23 mouse cellular contexts compared by ENCODE assay signal in genomic region chr11:90099178-90099577, GRCm38 (mm10).
DNase-seq lines count a peak whose midpoint lies in the region; ATAC-seq and TF ChIP-seq lines count a peak whose summit lies in the region.
"Had no signal": no experiment of that assay in that cellular context is flagged by ENCODE, and none has a peak within 500 bp of the region (broad histone marks: within the 10 kb centered on the region; RNA-seq: fewer than 3 reads in every experiment).

No protein-coding gene starts in this region.

- no peak overlapping the region for H3K4me3 ChIP-seq in kidney, adult 2 months (ENCODE audit: insufficient read depth, low read depth, low read length)
- H3K4me3 ChIP-seq in kidney, embryonic 14.5 days (ENCODE audit: low read length): no peak overlapping the region
- H3K4me3 ChIP-seq in lung, adult 2 months (replicated peaks; ENCODE audit: extremely low read depth, low read depth, low read length): no peak overlapping the region
- H3K4me3 ChIP-seq in lung, embryonic 15.5 days: no peak overlapping the region
- no peak overlapping the region for H3K4me3 ChIP-seq in cerebellum, adult 2 months (replicated peaks; ENCODE audit: insufficient read depth, low read depth, low read length)
- H3K4me3 ChIP-seq: forebrain, embryonic 10.5 days; heart, embryonic 12.5 days; hindbrain, embryonic 15.5 days; liver, embryonic 15.5 days; midbrain, embryonic 13.5 days had no signal

- H3K4me1 ChIP-seq in kidney, adult 2 months (ENCODE audit: control insufficient read depth, insufficient read depth, low read length): no peaks in the 10 kb centered on the region
- H3K4me1 ChIP-seq in kidney, embryonic 14.5 days (ENCODE audit: control insufficient read depth, insufficient read depth, low read length): no peaks in the 10 kb centered on the region
- H3K4me1 ChIP-seq in lung, adult 2 months (ENCODE audit: control insufficient read depth, insufficient read depth, low read length): peaks cover 20% of the 10 kb centered on the region
- H3K4me1 ChIP-seq in lung, embryonic 15.5 days: peaks cover 24% of the 10 kb centered on the region
- H3K4me1 ChIP-seq in cerebellum, adult 2 months (ENCODE audit: control insufficient read depth, insufficient read depth, low read length): no peaks in the 10 kb centered on the region
- H3K4me1 ChIP-seq: hindbrain, embryonic 15.5 days; liver, embryonic 15.5 days; midbrain, embryonic 13.5 days had no signal

- H3K27ac ChIP-seq in kidney, adult 2 months (ENCODE audit: insufficient read depth, low read depth, low read length): no peak overlapping the region
- no peak overlapping the region for H3K27ac ChIP-seq in kidney, embryonic 14.5 days (ENCODE audit: low read depth, low read length)
- peak overlapping the region; percentile 32; the same call in 1 of the 2 replicates for H3K27ac ChIP-seq in lung, embryonic 15.5 days
- no peak overlapping the region for H3K27ac ChIP-seq in cerebellum, adult 2 months (ENCODE audit: insufficient read depth, low read length)
- H3K27ac ChIP-seq: forebrain, embryonic 10.5 days; hindbrain, embryonic 15.5 days; liver, embryonic 15.5 days; midbrain, embryonic 13.5 days had no signal

- H3K9me3 ChIP-seq in kidney, embryonic 14.5 days (ENCODE audit: control insufficient read depth, low read length): no peaks in the 10 kb centered on the region
- no peaks in the 10 kb centered on the region for H3K9me3 ChIP-seq in lung, embryonic 15.5 days
- H3K9me3 ChIP-seq: forebrain, embryonic 10.5 days; heart, embryonic 12.5 days; hindbrain, embryonic 15.5 days; liver, embryonic 15.5 days; midbrain, embryonic 13.5 days had no signal

- H3K9ac ChIP-seq in kidney, embryonic 14.5 days (ENCODE audit: low read depth, low read length): no peak overlapping the region
- no peak overlapping the region for H3K9ac ChIP-seq in lung, embryonic 15.5 days
- H3K9ac ChIP-seq: heart, embryonic 12.5 days; hindbrain, embryonic 15.5 days; liver, embryonic 15.5 days; midbrain, embryonic 13.5 days had no signal

- no peak for TF ChIP-seq CTCF in kidney, adult 2 months (conservative IDR thresholded peaks at IDR 0.05; ENCODE audit: insufficient read depth, insufficient read length, low read depth, low read length)
- no peak for TF ChIP-seq CTCF in lung, adult 2 months (IDR thresholded peaks at IDR 0.05; ENCODE audit: insufficient read depth, low read length)
- no peak for TF ChIP-seq CTCF in cerebellum, adult 2 months (IDR thresholded peaks at IDR 0.05; ENCODE audit: borderline replicate concordance, insufficient read depth, low read depth, low read length)

- ATAC-seq in kidney, embryonic 14.5 days (ENCODE audit: low FRiP score, low TSS enrichment): no peak
- no peak; the same call in 1 of the 2 replicates for ATAC-seq in lung, embryonic 15.5 days (ENCODE audit: borderline replicate concordance, extremely low read depth, low FRiP score, low TSS enrichment)
- ATAC-seq: forebrain, embryonic 16.5 days; midbrain, embryonic 13.5 days; Patski had no signal

- peak; percentile 12 for DNase-seq in kidney, adult 2 months
- DNase-seq in lung, adult 18-20 months: peak; percentile 55 to 79
- no peak for DNase-seq in lung, adult 2 months
- peak; percentile 86 for DNase-seq in lung, postnatal 36 days
- DNase-seq in cerebellum, adult 2 months: no peak
- DNase-seq in cerebellum, postnatal 36 days: no peak
- DNase-seq: B cell, adult 2 months; cerebellum, adult 8-10 months; gastrocnemius, postnatal 10 days; heart, adult 18-20 months; heart, postnatal 36 days; kidney, postnatal 10 days had no signal

- no peaks in the 10 kb centered on the region for H3K36me3 ChIP-seq in kidney, adult 2 months (ENCODE audit: control insufficient read depth, insufficient read depth, low read length)
- no peaks in the 10 kb centered on the region for H3K36me3 ChIP-seq in kidney, embryonic 14.5 days (ENCODE audit: control insufficient read depth, insufficient read depth, low read length)
- no peaks in the 10 kb centered on the region for H3K36me3 ChIP-seq in lung, embryonic 15.5 days
- H3K36me3 ChIP-seq: forebrain, embryonic 10.5 days; G1E; heart, embryonic 12.5 days; hindbrain, embryonic 15.5 days; liver, embryonic 15.5 days; midbrain, embryonic 13.5 days had no signal

- no peak for TF ChIP-seq POLR2A in kidney, adult 2 months (IDR thresholded peaks at IDR 0.05; ENCODE audit: low read depth, low read length)
- TF ChIP-seq POLR2A in lung, adult 2 months (IDR thresholded peaks at IDR 0.05; ENCODE audit: borderline replicate concordance, extremely low read depth, low read depth, low read length): no peak
- TF ChIP-seq POLR2A in cerebellum, adult 2 months (IDR thresholded peaks at IDR 0.05; ENCODE audit: borderline replicate concordance, insufficient read depth, low read length): no peak

- 61% methylated on average over 1 of the region's 1 CpGs for WGBS in kidney, adult 2 months
- 42% methylated on average over 1 of the region's 1 CpGs for WGBS in kidney, embryonic 14.5 days
- WGBS in lung, adult 2 months: 26% methylated on average over 1 of the region's 1 CpGs
- WGBS in lung, embryonic 15.5 days: 15% methylated on average over 1 of the region's 1 CpGs
- WGBS in cerebellum, adult 2 months: 50% methylated on average over 1 of the region's 1 CpGs

- H3K4me2 ChIP-seq in kidney, embryonic 14.5 days (replicated peaks; ENCODE audit: low read depth, low read length): no peak overlapping the region
- no peak overlapping the region for H3K4me2 ChIP-seq in lung, embryonic 15.5 days
- H3K4me2 ChIP-seq: heart, embryonic 12.5 days; hindbrain, embryonic 15.5 days; liver, embryonic 15.5 days; midbrain, embryonic 13.5 days had no signal

- 0 out of 2 replicates have a peak, but pooled peaks cover 1% of the 10 kb centered on the region for H3K27me3 ChIP-seq in kidney, adult 2 months (replicated peaks; ENCODE audit: control insufficient read depth, insufficient read depth, low read length)
- H3K27me3 ChIP-seq in kidney, embryonic 14.5 days (ENCODE audit: control insufficient read depth, insufficient read depth, low read length): no peaks in the 10 kb centered on the region
- H3K27me3 ChIP-seq in lung, embryonic 15.5 days: no peaks in the 10 kb centered on the region
- no peaks in the 10 kb centered on the region for H3K27me3 ChIP-seq in cerebellum, adult 2 months (ENCODE audit: control insufficient read depth, insufficient read depth, low read length)
- H3K27me3 ChIP-seq: CH12.LX; heart, embryonic 12.5 days; hindbrain, embryonic 15.5 days; liver, embryonic 15.5 days; midbrain, embryonic 13.5 days had no signal

Comparison
In these comparisons a context has a peak if more than half of its experiments do, and no peak if none do; other contexts are left out.
1. DNase-seq: peak in kidney, adult 2 months (single experiment), lung, adult 18-20 months (2 of 2) and lung, postnatal 36 days (single experiment); none in lung, adult 2 months (single experiment), cerebellum, adult 2 months (0 of 2) and cerebellum, postnatal 36 days (0 of 2).